Mouse (Mus musculus): ENCODE measurements at regions not wholly inside any gene's neighbourhood (a gene's known extent, or its start where the extent isn't known, plus 50 kb on each side); places are given as distances from the start of the nearest gene placed in this dataset.

DNA sequence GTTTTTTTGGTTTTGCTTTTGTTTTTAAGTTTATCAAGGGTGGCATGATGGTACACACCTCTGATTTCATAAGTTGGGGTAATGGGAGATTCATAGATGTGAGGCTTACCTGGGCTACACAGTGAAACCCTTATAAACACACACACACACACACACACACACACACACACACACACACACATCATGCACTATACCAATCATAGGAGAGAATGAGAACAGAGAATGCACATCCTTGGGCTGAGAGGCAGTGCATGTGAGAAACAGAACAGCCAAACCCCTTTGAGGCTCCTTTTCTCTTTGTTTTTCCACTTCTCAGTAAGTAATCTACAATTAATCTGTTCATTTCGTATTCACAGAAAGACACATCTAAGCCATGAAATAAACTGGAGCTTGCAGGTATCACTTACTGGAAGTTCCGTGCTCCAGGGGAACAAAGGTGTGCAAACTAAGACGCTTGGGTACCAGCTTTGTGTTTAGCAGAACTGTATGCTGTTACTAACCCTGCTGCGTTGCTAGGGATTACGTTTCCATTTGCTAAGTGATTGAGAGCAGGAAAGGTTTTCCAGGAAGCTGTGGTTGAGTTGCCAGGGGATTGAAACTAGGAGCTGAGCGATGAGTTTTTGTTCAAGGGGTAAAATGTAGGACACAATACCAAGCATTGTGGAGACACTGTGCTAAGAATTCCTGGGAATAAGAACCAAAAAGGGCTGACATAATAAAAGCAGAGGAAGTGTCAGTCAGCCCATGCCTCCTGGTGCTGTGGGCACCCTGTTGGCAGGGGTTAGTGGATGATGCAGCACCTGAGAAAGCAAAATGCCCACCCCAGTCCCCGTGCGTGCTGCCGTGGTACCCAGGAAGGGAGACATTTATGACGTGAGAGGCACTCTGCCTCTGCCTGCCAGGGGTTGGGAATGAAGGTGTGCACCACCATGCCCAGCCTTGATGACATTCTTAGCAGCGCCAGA lies 53.0 kb upstream of the Car8 start:
- Histone ChIP-seq H3K4me2 (no peak overlapping the region), H3K9me3 (no peaks in the 10 kb centered on the region), H3K36me3 (no peaks in the 10 kb centered on the region), H3K27me3 (no peaks in the 10 kb centered on the region), H3K4me3 (replicated peaks) (no peak overlapping the region), H3K4me1 (replicated peaks) (no peaks in the 10 kb centered on the region), H3K27ac (no peak overlapping the region), H3K9ac (replicated peaks) (no peak overlapping the region)
- ATAC-seq (ENCODE audit: insufficient number of reproducible peaks, insufficient read depth, low FRiP score, low TSS enrichment, low read depth) = no peak
- WGBS = 63% methylated on average over 11 of the region's 11 CpGs

DNA sequence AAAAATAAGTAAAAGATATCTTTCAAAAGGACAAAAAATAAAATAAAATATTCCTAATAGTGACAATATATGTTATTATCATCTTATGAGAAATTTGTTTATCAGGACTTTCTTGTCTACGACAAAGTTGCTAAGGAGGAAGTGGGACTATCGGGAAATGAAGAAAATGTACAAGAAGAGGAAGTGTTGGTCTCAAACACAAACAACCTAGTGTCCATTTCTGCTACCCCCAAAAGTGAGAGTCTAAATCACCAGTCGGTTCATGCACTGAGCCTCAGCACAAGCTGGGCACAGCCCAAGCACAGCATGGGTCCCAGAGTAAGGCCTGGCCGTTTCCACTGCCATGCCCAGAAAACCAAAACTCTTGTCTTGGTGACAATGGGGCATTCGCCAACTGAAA lies 51.1 kb upstream of the Car8 start:
- H3K9me3 ChIP-seq = no peaks in the 10 kb centered on the region
- no peak overlapping the region for H3K4me2 ChIP-seq
- no peaks in the 10 kb centered on the region for H3K36me3 ChIP-seq
- ATAC-seq (ENCODE audit: insufficient number of reproducible peaks, insufficient read depth, low FRiP score, low TSS enrichment, low read depth) = no peak
- no peaks in the 10 kb centered on the region for H3K4me1 ChIP-seq (replicated peaks)
- H3K4me3 ChIP-seq (replicated peaks) = no peak overlapping the region
- H3K9ac ChIP-seq (replicated peaks) = no peak overlapping the region
- no peaks in the 10 kb centered on the region for H3K27me3 ChIP-seq
- H3K27ac ChIP-seq = no peak overlapping the region
- WGBS = 89% methylated on average over 5 of the region's 5 CpGs

Data from limb, embryonic 12.5 days (tissue).